Comparison of ENCODE assay signal across 7 mouse cellular contexts in genomic region chr11:121236564-121237344, GRCm38 (mm10). TPM values are rescaled to one million over a fixed set of nuclear protein-coding genes. Genes with fewer than 3 reads are reported as not detected.
DNase-seq lines count a peak whose midpoint lies in the region; ATAC-seq lines count a peak whose summit lies in the region.

Gene Narf, plus strand, starts transcription at chr11:121237253.

- H3K9me3 ChIP-seq in intestine, embryonic 15.5 days: no peaks in the 10 kb centered on the region
- H3K9me3 ChIP-seq in midbrain, embryonic 10.5 days (replicated peaks): no peaks in the 10 kb centered on the region

- intact Hi-C loops in gastrocnemius, postnatal 36 days (cut with DNase I): loop anchor here (5.0 kb wide), 1 partner anchor 116 kb away; the partner anchor contains the start of gene Wdr45b
- intact Hi-C loops in left cerebral cortex, postnatal 25 days (cut with DNase I): loop anchor here (2.0 kb wide), 2 partner anchors 32 to 54 kb away; partner anchors contain the start of genes Hexdc and Ogfod3

- H3K4me2 ChIP-seq in intestine, embryonic 15.5 days (replicated peaks): peak within 1 kb of the TSS; percentile 63

- H3K4me3 ChIP-seq in intestine, embryonic 15.5 days (replicated peaks): peak within 1 kb of the TSS; percentile 68
- peak within 1 kb of the TSS; percentile 80 for H3K4me3 ChIP-seq in midbrain, embryonic 10.5 days

- peak within 1 kb of the TSS; percentile 100 for H3K27ac ChIP-seq in intestine, embryonic 15.5 days
- peak within 1 kb of the TSS; percentile 98 for H3K27ac ChIP-seq in midbrain, embryonic 10.5 days (replicated peaks)

- H3K27me3 ChIP-seq in intestine, embryonic 15.5 days (replicated peaks): no peaks in the 10 kb centered on the region
- no peaks in the 10 kb centered on the region for H3K27me3 ChIP-seq in midbrain, embryonic 10.5 days (ENCODE audit: low read depth, poor library complexity, severe bottlenecking)

- peaks cover 7% of the 10 kb centered on the region for H3K4me1 ChIP-seq in intestine, embryonic 15.5 days (replicated peaks)
- H3K4me1 ChIP-seq in midbrain, embryonic 10.5 days: peaks cover 32% of the 10 kb centered on the region

- H3K9ac ChIP-seq in intestine, embryonic 15.5 days: peak within 1 kb of the TSS; percentile 78

- peak; percentile 99 for DNase-seq in adrenal gland, adult 2 months
- DNase-seq in embryo, embryonic 11.5 days (ENCODE audit: low read depth, low spot score): peak; percentile 98
- peak; percentile 98 to 99 for DNase-seq in gastrocnemius, postnatal 36 days
- DNase-seq in left cerebral cortex, postnatal 25 days (ENCODE audit: low spot score in 2 of 2): peak; percentile 99 to 100
- peak; percentile 99 for DNase-seq in midbrain, embryonic 10.5 days (ENCODE audit: low spot score)
- peak; percentile 93 for DNase-seq in right cerebral cortex, postnatal 4 days

- peaks cover 3% of the 10 kb centered on the region for H3K36me3 ChIP-seq in intestine, embryonic 15.5 days
- H3K36me3 ChIP-seq in midbrain, embryonic 10.5 days: peaks cover 30% of the 10 kb centered on the region

- peak; percentile 99 for ATAC-seq in intestine, embryonic 15.5 days

- under 1% methylated on average over 50 of the region's 50 CpGs for WGBS in intestine, embryonic 15.5 days
- WGBS in midbrain, embryonic 10.5 days: under 1% methylated on average over 50 of the region's 50 CpGs

RNA-seq across cellular contexts. Expression of gene Narf, which starts in this region (rescaled TPM):
- total RNA-seq in adrenal gland, adult 2 months (2021): 10 to 100 TPM; 14.4 to 22.8 TPM
- polyA plus RNA-seq in adrenal gland, adult 2 months (2012; rRNA removed): 22.8 and 29.3 TPM in 2 replicates
- total RNA-seq in gastrocnemius, postnatal 36 days (2021): 100 to 1,000 TPM in 1 of 2 experiments, 10 to 100 TPM in 1; 94.7 to 102 TPM
- 42.2 TPM in 2 replicates for polyA plus RNA-seq in intestine, embryonic 15.5 days (2015; fragmentation: Nextera tagmentation; extraction: Ambion mirVana)
- 10 to 100 TPM; 58.2 to 58.3 TPM for total RNA-seq in left cerebral cortex, postnatal 25 days (2021)
- 59.3 and 71.0 TPM in 2 replicates for polyA plus RNA-seq in midbrain, embryonic 10.5 days (2016; fragmentation: Nextera tagmentation; extraction: Ambion mirVana)

Comparison
In these comparisons a context has a peak if more than half of its experiments do, and no peak if none do; other contexts are left out.
1. Peak in every context shown above with its lines: DNase-seq, ATAC-seq, H3K4me3 ChIP-seq and H3K27ac ChIP-seq.